Mouse (Mus musculus) erythroblast, embryonic 14.5 days (primary cell): ENCODE data around the gene Yap1.

Experiments
- GATA1 ChIP-seq: IDR thresholded peaks from 2 replicates; pipeline ENCODE4 v1.6.1; 2012; ENCODE audit warnings: low read length, inconsistent platforms, mixed read lengths
- TAL1 ChIP-seq: IDR thresholded peaks from 3 replicates; pipeline ENCODE4 v1.6.1; 2012; ENCODE audit warnings: low read length, inconsistent platforms, mixed read lengths

GRCm38 (mm10) chr9:7967980-7968379, 36.4 kb downstream of the Yap1 start:
- TF ChIP-seq GATA1: no peak
- no peak for TF ChIP-seq TAL1
